Mouse (Mus musculus): ENCODE measurements around the gene Lmo3.
A peak's percentile ranks its signal among the peaks of the same experiment; 100 is the strongest.

Lmo3 gene

GRCm38 (mm10) chr6:138581734-138582505 is at the start of gene Lmo3:
Gene Lmo3 (minus strand): TSS chr6:138581968.
- peak; percentile 37 for DNase-seq (ENCODE audit: low spot score)

- no peak for DNase-seq (ENCODE audit: low spot score)
Observed at GRCm38 (mm10) chr6:138620786-138621185, 39.0 kb upstream of the Lmo3 start.

- DNase-seq (ENCODE audit: low spot score): no peak
Observed at GRCm38 (mm10) chr6:138618396-138618795, 36.6 kb upstream of the Lmo3 start.

- peak; percentile 29 for DNase-seq (ENCODE audit: low spot score)
Observed at GRCm38 (mm10) chr6:138597016-138597415, 15.2 kb upstream of the Lmo3 start.

- DNase-seq (ENCODE audit: low spot score): no peak
Observed at GRCm38 (mm10) chr6:138595991-138596698, 14.4 kb upstream of the Lmo3 start.

- peak; percentile 38 for DNase-seq (ENCODE audit: low spot score)
Observed at GRCm38 (mm10) chr6:138583314-138583713, 1.5 kb upstream of the Lmo3 start.

- DNase-seq (ENCODE audit: low spot score): no peak
Observed at GRCm38 (mm10) chr6:138582506-138583000, 785 bp upstream of the Lmo3 start.

- no peak for DNase-seq (ENCODE audit: low spot score)
Observed at GRCm38 (mm10) chr6:138580491-138581076, 1.2 kb downstream of the Lmo3 start.

GRCm38 (mm10) chr6:138563416-138563815 is 18.4 kb downstream of the Lmo3 start:
- no peak for DNase-seq (ENCODE audit: low spot score)

GRCm38 (mm10) chr6:138552144-138552543 is 29.6 kb downstream of the Lmo3 start:
- DNase-seq (ENCODE audit: low spot score): no peak

- DNase-seq (ENCODE audit: low spot score): no peak
Observed at GRCm38 (mm10) chr6:138534879-138535278, 46.9 kb downstream of the Lmo3 start.

- DNase-seq (ENCODE audit: low spot score): no peak
Observed at GRCm38 (mm10) chr6:138506642-138507041, 75.1 kb downstream of the Lmo3 start.

- DNase-seq (ENCODE audit: low spot score): no peak
Observed at GRCm38 (mm10) chr6:138503946-138504345, 77.8 kb downstream of the Lmo3 start.

- DNase-seq (ENCODE audit: low spot score): no peak
Observed at GRCm38 (mm10) chr6:138482834-138483233, 98.9 kb downstream of the Lmo3 start.

- peak; percentile 89 for DNase-seq (ENCODE audit: low spot score)
Observed at GRCm38 (mm10) chr6:138477611-138478010, 104.2 kb downstream of the Lmo3 start.

- DNase-seq (ENCODE audit: low spot score): no peak
Observed at GRCm38 (mm10) chr6:138469204-138469603, 112.6 kb downstream of the Lmo3 start.

GRCm38 (mm10) chr6:138444515-138445048 is 137.2 kb downstream of the Lmo3 start:
- no peak for DNase-seq (ENCODE audit: low spot score)

- no peak for DNase-seq (ENCODE audit: low spot score)
Observed at GRCm38 (mm10) chr6:138437351-138437750, 144.4 kb downstream of the Lmo3 start.

GRCm38 (mm10) chr6:138436813-138437212 is 145.0 kb downstream of the Lmo3 start:
- DNase-seq (ENCODE audit: low spot score): no peak

GRCm38 (mm10) chr6:138427394-138427793 is 154.4 kb downstream of the Lmo3 start:
- peak; percentile 19 for DNase-seq (ENCODE audit: low spot score)

- DNase-seq (ENCODE audit: low spot score): peak; percentile 14
Observed at GRCm38 (mm10) chr6:138426894-138427293, 154.9 kb downstream of the Lmo3 start.

GRCm38 (mm10) chr6:138424514-138425225 is 157.1 kb downstream of the Lmo3 start:
- DNase-seq (ENCODE audit: low spot score): peak; percentile 50

Data from retina, embryonic 14.5 days (tissue).